Mouse (Mus musculus) lung, embryonic 15.5 days (tissue): ENCODE measurements at regions not wholly inside any gene's neighbourhood (a gene's known extent, or its start where the extent isn't known, plus 50 kb on each side); places are given as distances from the start of the nearest gene placed in this dataset.
"Not testable (repeated sequence)": the region's sequence is repeated elsewhere in the genome, so short reads cannot be mapped to it uniquely, and the experiment has no call there.

Experiments used
- ATAC-seq: fragments of 200-750 bp; cut with Nextera tagmentation; 2 replicates; pipeline ENCODE4 v1.8.0; 2017; ENCODE audit warnings: moderate number of reproducible peaks, borderline replicate concordance; ENCODE audit not compliant: low FRiP score, low TSS enrichment; ENCODE audit errors: extremely low read depth
- H3K27ac ChIP-seq: fragments of 300-500 bp; sonication (generic); 2 replicates; pipeline ENCODE4 v1.5.1; 2015; ENCODE audit warnings: moderate library complexity, mild to moderate bottlenecking, inconsistent platforms
- H3K27me3 ChIP-seq: fragments of 300-500 bp; sonication (generic); 2 replicates; pipeline ENCODE4 v1.6.1; 2015; ENCODE audit warnings: inconsistent platforms
- H3K36me3 ChIP-seq: fragments of 300-500 bp; sonication (generic); 2 replicates; pipeline ENCODE4 v1.6.1; 2015; ENCODE audit warnings: inconsistent platforms
- H3K4me1 ChIP-seq: fragments of 300-500 bp; sonication (generic); 2 replicates; pipeline ENCODE4 v1.6.1; 2015; ENCODE audit warnings: inconsistent platforms
- H3K4me2 ChIP-seq: fragments of 300-500 bp; sonication (generic); 2 replicates; pipeline ENCODE4 v1.6.1; 2015; ENCODE audit warnings: inconsistent platforms, mild to moderate bottlenecking, moderate library complexity
- H3K4me3 ChIP-seq: fragments of 300-500 bp; sonication (generic); 2 replicates; pipeline ENCODE4 v1.5.1; 2015; ENCODE audit warnings: mild to moderate bottlenecking, inconsistent platforms
- H3K9ac ChIP-seq: fragments of 300-500 bp; sonication (generic); 2 replicates; pipeline ENCODE4 v1.6.1; 2015; ENCODE audit warnings: inconsistent platforms
- H3K9me3 ChIP-seq: fragments of 300-500 bp; sonication (generic); 2 replicates; pipeline ENCODE4 v1.6.1; 2016; ENCODE audit warnings: inconsistent platforms
- WGBS: fragments of 180-500 bp; shearing (Covaris S2); methylation state at CpG from one replicate; pipeline ENCODE4 v1.1.7; 2015; 5-methylcytosine and 5-hydroxymethylcytosine counted together

DNA sequence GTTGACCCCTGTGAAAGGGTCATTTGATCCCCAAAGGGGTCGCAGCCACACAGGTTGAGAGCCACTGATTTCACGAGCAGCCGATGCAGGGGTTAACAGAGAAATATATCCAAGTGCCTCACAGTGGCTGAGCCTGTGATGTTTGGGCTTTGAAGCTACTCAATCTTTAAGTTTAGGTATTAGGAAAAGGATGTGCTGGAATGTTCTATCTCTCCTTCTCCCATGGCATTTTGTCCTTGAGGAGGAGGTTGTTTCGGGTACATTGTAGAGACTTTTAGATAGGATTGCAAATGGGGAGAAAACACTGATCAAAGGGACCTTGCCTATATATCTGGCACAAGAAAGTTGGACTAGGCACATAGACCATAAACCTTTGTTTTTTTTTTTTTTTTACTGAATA lies 88.6 kb upstream of the Cpsf6 start:
- no peak for ATAC-seq
- Histone ChIP-seq H3K9ac (no peak overlapping the region), H3K4me3 (no peak overlapping the region), H3K4me1 (peaks cover 17% of the 10 kb centered on the region), H3K27me3 (no peaks in the 10 kb centered on the region), H3K4me2 (no peak overlapping the region), H3K36me3 (no peaks in the 10 kb centered on the region), H3K27ac (no peak overlapping the region), H3K9me3 (no peaks in the 10 kb centered on the region)
- 84% methylated on average over 4 of the region's 4 CpGs for WGBS

GRCm38 (mm10) chr10:117467161-117467560 lies 87.3 kb upstream of the Cpsf6 start:
- no peak for ATAC-seq

DNA sequence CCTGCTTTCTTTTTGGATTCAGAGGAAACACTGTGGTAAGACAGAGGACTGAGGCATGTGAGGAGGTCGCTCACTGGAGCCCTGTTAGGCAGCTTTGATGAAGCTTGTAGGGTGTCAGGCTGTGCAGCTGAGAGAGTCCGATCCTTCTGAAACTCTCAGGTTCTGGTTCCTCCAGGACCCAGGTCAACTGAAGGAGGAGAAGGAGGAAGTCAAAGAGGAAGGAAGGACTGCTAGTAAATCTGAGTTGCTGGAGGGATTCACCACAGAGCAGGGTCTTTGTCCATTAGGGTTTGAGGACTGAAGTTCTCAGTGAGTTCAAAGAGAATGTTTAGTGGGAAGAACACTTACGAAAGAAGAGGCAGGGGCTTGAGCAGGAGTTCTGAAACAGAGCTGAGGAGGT lies 86.6 kb upstream of the Cpsf6 start:
- Histone ChIP-seq H3K4me2 (no peak overlapping the region), H3K9ac (no peak overlapping the region), H3K4me3 (no peak overlapping the region), H3K9me3 (no peaks in the 10 kb centered on the region), H3K27ac (no peak overlapping the region), H3K4me1 (peaks cover 16% of the 10 kb centered on the region), H3K27me3 (no peaks in the 10 kb centered on the region), H3K36me3 (no peaks in the 10 kb centered on the region)
- no peak for ATAC-seq
- WGBS, result 84% methylated on average over 3 of the region's 3 CpGs

More at GRCm38 (mm10) chr10:117467161-117467560, 87.3 kb upstream of the Cpsf6 start:
- no peak overlapping the region for H3K4me3 ChIP-seq
- H3K4me2 ChIP-seq, result no peak overlapping the region
- H3K4me1 ChIP-seq, result peaks cover 20% of the 10 kb centered on the region
- 84% methylated on average over 8 of the region's 8 CpGs for WGBS
- no peak overlapping the region for H3K27ac ChIP-seq
- H3K27me3 ChIP-seq, result no peaks in the 10 kb centered on the region
- no peaks in the 10 kb centered on the region for H3K36me3 ChIP-seq
- no peaks in the 10 kb centered on the region for H3K9me3 ChIP-seq
- H3K9ac ChIP-seq, result no peak overlapping the region

GRCm38 (mm10) chr10:117465671-117466250 lies 85.9 kb upstream of the Cpsf6 start:
- Histone ChIP-seq H3K27ac (no peak overlapping the region), H3K27me3 (no peaks in the 10 kb centered on the region), H3K4me2 (no peak overlapping the region), H3K9me3 (no peaks in the 10 kb centered on the region), H3K4me3 (no peak overlapping the region), H3K4me1 (peaks cover 9% of the 10 kb centered on the region), H3K9ac (no peak overlapping the region), H3K36me3 (no peaks in the 10 kb centered on the region)
- no peak for ATAC-seq
- WGBS, result 81% methylated on average over 3 of the region's 3 CpGs

GRCm38 (mm10) chr10:117465058-117465660 lies 85.3 kb upstream of the Cpsf6 start:
- no peaks in the 10 kb centered on the region for H3K9me3 ChIP-seq
- H3K4me1 ChIP-seq, result peaks cover 6% of the 10 kb centered on the region; the same call in 1 of the 2 replicates
- H3K9ac ChIP-seq, result no peak overlapping the region
- H3K4me2 ChIP-seq, result no peak overlapping the region
- ATAC-seq, result no peak
- H3K36me3 ChIP-seq, result no peaks in the 10 kb centered on the region
- H3K27me3 ChIP-seq, result no peaks in the 10 kb centered on the region
- H3K4me3 ChIP-seq, result no peak overlapping the region
- 79% methylated on average over 12 of the region's 12 CpGs for WGBS
- no peak overlapping the region for H3K27ac ChIP-seq

DNA sequence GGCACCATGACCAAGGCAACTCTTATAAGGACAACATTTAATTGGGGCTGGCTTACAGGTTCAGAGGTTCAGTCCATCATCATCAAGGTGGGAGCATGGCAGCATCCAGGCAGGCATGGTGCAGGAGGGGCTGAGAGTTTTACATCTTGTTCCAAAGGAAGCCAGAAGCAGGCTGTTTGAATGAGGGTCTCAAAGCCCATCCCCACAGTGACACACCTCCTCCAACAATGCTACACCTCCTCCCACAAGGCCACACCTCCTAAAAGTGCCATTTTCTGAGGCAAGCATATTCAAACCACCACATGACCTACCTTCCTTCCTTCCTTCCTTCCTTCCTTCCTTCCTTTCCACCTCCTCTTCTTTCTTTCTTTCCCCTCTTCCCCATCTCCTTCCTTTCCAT lies 84.5 kb upstream of the Cpsf6 start:
- H3K27ac ChIP-seq, H3K9ac ChIP-seq, H3K9me3 ChIP-seq, H3K4me2 ChIP-seq, H3K36me3 ChIP-seq, H3K27me3 ChIP-seq, H3K4me3 ChIP-seq, ATAC-seq, H3K4me1 ChIP-seq: not testable (repeated sequence)

DNA sequence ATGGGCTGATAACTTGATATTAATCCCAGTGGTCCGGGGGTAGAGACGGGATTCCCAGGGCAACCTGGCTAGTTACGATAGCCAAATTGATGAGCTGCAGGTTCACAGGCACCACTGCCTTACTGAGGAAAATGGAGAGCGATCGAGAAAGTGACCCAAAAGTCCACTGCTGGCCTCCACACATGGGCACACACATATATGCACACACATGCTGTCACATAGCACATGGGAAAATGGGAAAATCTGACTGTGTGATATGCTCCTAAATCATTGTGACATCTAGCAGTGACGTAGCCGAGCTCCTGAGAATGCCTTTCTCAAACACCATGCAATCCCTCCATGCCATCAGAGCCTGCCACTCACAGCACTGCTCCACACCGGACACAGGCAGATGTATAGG lies 83.8 kb upstream of the Cpsf6 start:
- no peak overlapping the region for H3K4me2 ChIP-seq
- H3K9ac ChIP-seq, result no peak overlapping the region
- no peak overlapping the region for H3K4me3 ChIP-seq
- H3K27ac ChIP-seq, result no peak overlapping the region
- H3K9me3 ChIP-seq, result no peaks in the 10 kb centered on the region
- no peak for ATAC-seq
- no peaks in the 10 kb centered on the region for H3K27me3 ChIP-seq
- no peaks in the 10 kb centered on the region for H3K36me3 ChIP-seq
- WGBS, result 80% methylated on average over 8 of the region's 8 CpGs
- H3K4me1 ChIP-seq, result peaks cover 6% of the 10 kb centered on the region

GRCm38 (mm10) chr10:117462921-117463320 lies 83.1 kb upstream of the Cpsf6 start:
- WGBS, result 93% methylated on average over 4 of the region's 4 CpGs
- ATAC-seq, result no peak
- Histone ChIP-seq H3K4me3 (no peak overlapping the region), H3K36me3 (no peaks in the 10 kb centered on the region), H3K4me1 (peaks cover 6% of the 10 kb centered on the region), H3K9me3 (no peaks in the 10 kb centered on the region), H3K4me2 (no peak overlapping the region), H3K27ac (no peak overlapping the region), H3K9ac (no peak overlapping the region), H3K27me3 (no peaks in the 10 kb centered on the region)

- Histone ChIP-seq H3K27ac (no peak overlapping the region; the same call in 1 of the 2 replicates), H3K9ac (no peak overlapping the region), H3K27me3 (no peaks in the 10 kb centered on the region), H3K4me2 (no peak overlapping the region), H3K4me3 (no peak overlapping the region), H3K36me3 (no peaks in the 10 kb centered on the region), H3K9me3 (no peaks in the 10 kb centered on the region), H3K4me1 (peaks cover 14% of the 10 kb centered on the region)
- ATAC-seq, result peak; percentile 63; the same call in 1 of the 2 replicates
- WGBS, result 49% methylated on average over 11 of the region's 11 CpGs
These were observed 82.1 kb upstream of the Cpsf6 start for GRCm38 (mm10) chr10:117461791-117462516.

GRCm38 (mm10) chr10:117461261-117461660 lies 81.4 kb upstream of the Cpsf6 start:
- Histone ChIP-seq H3K4me1 (peaks cover 21% of the 10 kb centered on the region), H3K27ac (no peak overlapping the region), H3K9me3 (no peaks in the 10 kb centered on the region), H3K9ac (no peak overlapping the region), H3K4me3 (no peak overlapping the region), H3K27me3 (no peaks in the 10 kb centered on the region), H3K4me2 (no peak overlapping the region), H3K36me3 (no peaks in the 10 kb centered on the region)
- 85% methylated on average over 4 of the region's 4 CpGs for WGBS
- no peak for ATAC-seq

DNA sequence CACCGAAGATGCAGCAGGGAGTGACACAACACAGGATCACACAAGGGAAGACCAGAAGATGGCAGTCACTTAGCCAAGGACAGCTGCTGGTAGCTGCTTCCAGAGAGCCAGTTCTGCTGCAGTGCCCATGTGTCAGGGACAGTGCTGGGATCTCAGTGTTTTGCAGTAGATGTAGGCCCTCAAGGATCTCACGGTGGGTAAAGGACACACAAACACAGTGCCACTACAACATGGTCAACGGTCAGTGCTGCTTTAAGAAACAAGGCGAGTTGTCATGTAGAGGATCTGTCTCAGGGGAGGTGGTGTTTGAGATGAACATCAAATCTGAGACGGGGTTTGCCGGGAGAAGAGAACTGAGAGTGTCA lies 80.5 kb upstream of the Cpsf6 start:
- Histone ChIP-seq H3K27me3 (no peaks in the 10 kb centered on the region), H3K4me3 (no peak overlapping the region), H3K4me1 (peaks cover 23% of the 10 kb centered on the region), H3K4me2 (no peak overlapping the region), H3K27ac (no peak overlapping the region), H3K9me3 (no peaks in the 10 kb centered on the region), H3K9ac (no peak overlapping the region), H3K36me3 (no peaks in the 10 kb centered on the region)
- 81% methylated on average over 6 of the region's 6 CpGs for WGBS
- no peak for ATAC-seq

GRCm38 (mm10) chr10:117459651-117460365 lies 80.0 kb upstream of the Cpsf6 start:
- no peaks in the 10 kb centered on the region for H3K36me3 ChIP-seq
- no peak overlapping the region for H3K4me3 ChIP-seq
- H3K27me3 ChIP-seq, result no peaks in the 10 kb centered on the region
- H3K27ac ChIP-seq, result no peak overlapping the region
- no peak overlapping the region for H3K9ac ChIP-seq
- H3K4me1 ChIP-seq, result peaks cover 23% of the 10 kb centered on the region
- ATAC-seq, result no peak
- WGBS, result 83% methylated on average over 10 of the region's 10 CpGs
- H3K4me2 ChIP-seq, result no peak overlapping the region
- no peaks in the 10 kb centered on the region for H3K9me3 ChIP-seq
